Mouse (Mus musculus): ENCODE data around the gene Gm42417. TPM values are rescaled to one million over a fixed set of nuclear protein-coding genes. Genes with fewer than 3 reads are reported as not detected.

Gm42417 gene
- total and polyA plus RNA-seq, 3 experiments: 0.15 TPM; not detected in 2

DNA sequence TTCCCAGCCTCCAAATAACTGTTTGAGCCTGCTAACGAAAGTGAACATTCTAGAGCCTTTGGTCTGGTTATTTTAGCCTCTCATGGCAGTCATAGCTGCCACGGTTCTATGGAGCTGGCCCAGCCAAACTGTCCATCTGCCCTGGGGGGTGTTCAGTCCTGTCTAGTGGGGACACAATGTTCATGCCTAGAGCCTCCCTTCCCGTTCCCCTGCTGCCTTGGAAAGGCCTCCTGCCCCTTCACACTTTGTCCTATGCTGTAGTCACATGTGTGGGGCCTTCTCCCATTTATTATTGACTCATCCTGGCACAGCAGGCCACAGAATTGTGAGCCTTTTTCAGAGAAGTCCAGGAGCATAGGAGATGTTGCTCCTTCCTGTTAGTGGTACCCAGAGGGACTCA, 21.0 kb downstream of the Gm42417 start:
- Histone ChIP-seq H3K27me3 (ENCODE audit: insufficient read depth, low read length) (no peaks in the 10 kb centered on the region), H3K4me1 (ENCODE audit: insufficient read depth, low read depth, low read length) (peaks cover 49% of the 10 kb centered on the region), H3K36me3 (replicated peaks) (peaks cover 93% of the 10 kb centered on the region), H3K4me3 (ENCODE audit: low read depth, low read length) (no peak overlapping the region), H3K9me3 (replicated peaks) (no peaks in the 10 kb centered on the region)
- ATAC-seq (ENCODE audit: extremely low read depth, insufficient number of reproducible peaks, low FRiP score, poor library complexity, severe bottlenecking) (no peak), DNase-seq (ENCODE audit: low spot score) (no peak)
- TF ChIP-seq POLR2AphosphoS5 (IDR thresholded peaks at IDR 0.05; ENCODE audit: insufficient replicate concordance, low read depth, low read length): no peak
- TF ChIP-seq CTCF (IDR thresholded peaks at IDR 0.05; ENCODE audit: low read depth, low read length): no peak
- TF ChIP-seq GATA2 (IDR thresholded peaks at IDR 0.05; ENCODE audit: borderline replicate concordance, low read depth, low read length): no peak
- no peak for TF ChIP-seq GATA1 (IDR thresholded peaks at IDR 0.05; ENCODE audit: borderline replicate concordance, low read length)
- no peak for TF ChIP-seq TAL1 (conservative IDR thresholded peaks at IDR 0.05; ENCODE audit: low read depth, low read length)

DNA sequence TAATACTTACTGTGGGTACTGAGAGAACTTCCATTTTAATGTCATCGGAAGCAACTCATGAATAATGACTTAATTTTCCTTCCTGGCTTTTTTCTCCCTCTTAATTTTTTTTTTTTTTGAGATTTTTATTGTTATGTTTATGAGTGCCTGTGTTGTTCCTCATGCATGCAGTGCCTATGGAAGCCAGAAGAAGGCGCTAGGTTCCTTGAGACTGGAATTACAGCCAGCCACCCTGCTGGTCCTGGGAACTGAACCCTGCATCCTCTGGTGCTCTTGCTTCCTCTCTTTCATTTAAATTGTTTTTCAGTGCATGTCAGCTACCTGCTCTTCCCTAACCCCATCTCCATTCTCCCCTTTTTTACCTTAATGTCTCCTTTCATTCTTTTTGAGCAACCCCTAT, 25.5 kb downstream of the Gm42417 start:
- no peak for ATAC-seq (ENCODE audit: extremely low read depth, insufficient number of reproducible peaks, low FRiP score, poor library complexity, severe bottlenecking)
- DNase-seq (ENCODE audit: low spot score): no peak
- H3K4me3 ChIP-seq (ENCODE audit: low read depth, low read length): no peak overlapping the region; the same call in 1 of the 2 replicates
- peaks cover 52% of the 10 kb centered on the region for H3K36me3 ChIP-seq (replicated peaks)
- TF ChIP-seq GATA1 (IDR thresholded peaks at IDR 0.05; ENCODE audit: borderline replicate concordance, low read length) (no peak), CTCF (IDR thresholded peaks at IDR 0.05; ENCODE audit: low read depth, low read length) (peak; percentile 47)
- peaks cover 58% of the 10 kb centered on the region for H3K4me1 ChIP-seq (ENCODE audit: insufficient read depth, low read depth, low read length)
- no peaks in the 10 kb centered on the region for H3K27me3 ChIP-seq (ENCODE audit: insufficient read depth, low read length)
- no peaks in the 10 kb centered on the region for H3K9me3 ChIP-seq (replicated peaks)

DNA sequence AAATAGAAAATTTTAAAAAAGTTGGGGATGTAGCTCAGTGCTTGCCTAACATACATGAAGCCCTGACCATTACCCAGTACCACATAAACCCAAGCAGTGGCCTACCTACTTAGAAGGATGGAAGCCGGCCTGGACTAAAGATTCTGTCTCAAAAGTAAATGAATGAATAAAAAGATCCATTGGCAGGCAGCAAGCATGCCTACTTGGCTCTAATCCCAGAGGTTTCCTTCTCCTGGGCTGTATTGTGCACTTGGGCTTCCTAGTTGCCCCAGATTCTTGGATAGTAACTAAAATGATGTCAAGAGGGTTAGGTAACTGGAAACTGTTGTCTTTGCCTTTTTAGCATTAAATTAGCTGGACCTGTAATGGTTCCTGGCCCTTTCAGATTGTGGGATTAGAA, 25.9 kb downstream of the Gm42417 start:
- peak overlapping the region; percentile 84 for H3K4me3 ChIP-seq (ENCODE audit: low read depth, low read length)

DNA sequence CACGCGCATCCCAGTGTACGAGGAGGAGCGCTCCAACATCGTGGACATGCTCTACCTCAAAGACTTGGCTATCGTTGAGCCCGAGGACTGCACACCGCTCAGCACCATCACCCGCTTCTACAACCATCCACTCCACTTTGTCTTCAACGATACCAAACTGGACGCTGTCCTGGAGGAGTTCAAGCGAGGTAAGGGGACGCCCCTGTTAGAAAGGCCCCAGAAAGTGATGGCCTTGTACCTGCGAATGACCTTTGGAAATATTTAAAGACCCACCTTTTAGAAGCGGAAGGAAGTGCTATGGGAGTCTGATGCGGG, 26.3 kb downstream of the Gm42417 start:
- no peak for TF ChIP-seq POLR2AphosphoS5 (IDR thresholded peaks at IDR 0.05; ENCODE audit: insufficient replicate concordance, low read depth, low read length)
- Histone ChIP-seq H3K4me1 (ENCODE audit: insufficient read depth, low read depth, low read length) (peaks cover 55% of the 10 kb centered on the region), H3K9me3 (replicated peaks) (no peaks in the 10 kb centered on the region), H3K27me3 (ENCODE audit: insufficient read depth, low read length) (no peaks in the 10 kb centered on the region), H3K36me3 (replicated peaks) (peaks cover 44% of the 10 kb centered on the region), H3K4me3 (ENCODE audit: low read depth, low read length) (peak overlapping the region; percentile 84)
- no peak for DNase-seq (ENCODE audit: low spot score)
- no peak for ATAC-seq (ENCODE audit: extremely low read depth, insufficient number of reproducible peaks, low FRiP score, poor library complexity, severe bottlenecking)

More for the DNA sequence above, 25.9 kb downstream of the Gm42417 start:
- Histone ChIP-seq H3K27me3 (ENCODE audit: insufficient read depth, low read length) (no peaks in the 10 kb centered on the region), H3K9me3 (replicated peaks) (no peaks in the 10 kb centered on the region), H3K4me1 (ENCODE audit: insufficient read depth, low read depth, low read length) (peaks cover 55% of the 10 kb centered on the region), H3K36me3 (replicated peaks) (peaks cover 48% of the 10 kb centered on the region)
- ATAC-seq (ENCODE audit: extremely low read depth, insufficient number of reproducible peaks, low FRiP score, poor library complexity, severe bottlenecking) (no peak), DNase-seq (ENCODE audit: low spot score) (no peak)
- TF ChIP-seq TAL1 (conservative IDR thresholded peaks at IDR 0.05; ENCODE audit: low read depth, low read length): no peak

DNA sequence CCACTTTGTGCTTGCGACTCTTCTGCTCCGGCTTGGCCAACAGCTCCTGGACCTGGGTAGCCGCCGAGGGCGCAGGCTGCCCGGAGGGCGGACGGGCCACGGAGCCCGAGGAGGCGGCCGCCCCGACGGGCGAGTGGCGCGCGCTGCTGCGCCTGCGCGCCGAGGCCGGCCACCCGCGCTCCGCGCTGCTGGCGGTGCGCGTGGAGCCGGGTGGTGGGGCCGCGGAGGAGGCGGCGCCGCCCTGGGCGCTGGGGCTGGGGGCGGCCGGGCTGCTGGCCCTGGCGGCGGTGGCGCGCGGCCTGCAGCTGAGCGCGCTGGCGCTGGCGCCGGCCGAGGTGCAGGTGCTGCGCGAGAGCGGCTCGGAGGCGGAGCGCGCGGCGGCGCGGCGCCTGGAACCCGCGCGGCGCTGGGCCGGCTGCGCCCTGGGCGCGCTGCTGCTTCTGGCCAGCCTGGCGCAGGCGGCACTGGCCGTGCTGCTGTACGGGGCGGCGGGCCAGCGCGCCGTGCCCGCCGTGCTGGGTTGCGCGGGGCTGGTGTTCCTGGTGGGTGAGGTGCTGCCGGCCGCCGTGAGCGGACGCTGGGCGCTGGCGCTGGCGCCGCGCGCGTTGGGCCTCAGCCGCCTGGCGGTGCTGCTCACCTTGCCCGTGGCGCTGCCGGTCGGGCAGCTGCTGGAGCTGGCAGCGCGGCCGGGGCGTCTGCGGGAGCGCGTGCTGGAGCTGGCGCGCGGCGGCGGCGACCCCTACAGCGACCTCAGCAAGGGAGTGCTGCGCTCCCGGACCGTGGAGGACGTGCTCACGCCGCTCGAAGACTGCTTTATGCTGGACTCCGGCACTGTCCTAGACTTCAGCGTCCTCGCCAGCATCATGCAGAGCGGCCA, 26.9 kb downstream of the Gm42417 start:
- Histone ChIP-seq H3K36me3 (replicated peaks) (peaks cover 43% of the 10 kb centered on the region), H3K27me3 (ENCODE audit: insufficient read depth, low read length) (no peaks in the 10 kb centered on the region), H3K4me1 (ENCODE audit: insufficient read depth, low read depth, low read length) (peaks cover 57% of the 10 kb centered on the region), H3K9me3 (replicated peaks) (no peaks in the 10 kb centered on the region), H3K4me3 (ENCODE audit: low read depth, low read length) (peak overlapping the region; percentile 84)
- DNase-seq (ENCODE audit: low spot score) (peak; percentile 80), ATAC-seq (ENCODE audit: extremely low read depth, insufficient number of reproducible peaks, low FRiP score, poor library complexity, severe bottlenecking) (no peak)
- TF ChIP-seq TAL1 (conservative IDR thresholded peaks at IDR 0.05; ENCODE audit: low read depth, low read length): no peak
- no peak for TF ChIP-seq GATA1 (IDR thresholded peaks at IDR 0.05; ENCODE audit: borderline replicate concordance, low read length)
- no peak for TF ChIP-seq CTCF (IDR thresholded peaks at IDR 0.05; ENCODE audit: low read depth, low read length)
- no peak for TF ChIP-seq GATA2 (IDR thresholded peaks at IDR 0.05; ENCODE audit: borderline replicate concordance, low read depth, low read length)
- no peak; the same call in 1 of the 2 replicates for TF ChIP-seq POLR2AphosphoS5 (IDR thresholded peaks at IDR 0.05; ENCODE audit: insufficient replicate concordance, low read depth, low read length)

DNA sequence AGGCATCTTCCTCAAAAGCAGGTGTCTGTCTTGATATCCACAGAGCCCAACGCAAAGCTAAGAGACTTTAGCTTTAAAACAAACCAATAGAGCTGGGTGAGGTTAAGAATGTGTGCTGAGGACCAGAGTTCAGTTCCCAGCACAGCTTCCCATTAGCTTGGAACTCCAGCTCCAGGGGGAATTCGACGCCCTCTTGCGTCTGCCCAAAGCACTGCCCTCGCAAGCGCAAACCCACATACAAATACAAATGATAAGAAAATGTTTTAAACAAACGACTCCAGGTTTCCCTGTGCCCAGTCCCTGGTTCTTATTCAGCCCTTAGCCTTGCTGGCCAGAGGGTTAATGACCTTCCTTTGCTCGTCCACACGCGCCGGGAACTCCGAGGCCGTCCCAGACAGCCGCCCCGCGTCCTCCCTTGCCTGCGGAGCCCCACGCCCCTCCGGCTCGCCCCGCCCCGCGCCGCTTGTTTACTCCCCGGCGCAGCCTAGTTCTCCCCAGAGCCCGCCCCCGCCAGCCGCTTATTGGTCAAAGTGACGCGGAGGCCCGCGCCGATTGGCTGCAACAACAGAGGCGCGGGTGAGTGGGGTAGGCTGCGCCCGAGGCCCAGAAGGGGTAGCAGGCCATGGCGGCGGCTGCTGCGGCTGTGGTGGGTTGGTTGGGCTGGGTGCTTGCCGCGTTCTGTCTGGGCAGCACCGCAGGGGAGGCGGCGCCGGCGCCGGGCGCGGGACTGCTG, 27.8 kb downstream of the Gm42417 start, which contains the start of gene Cnnm3:
Gene Cnnm3 (plus strand): TSS at position 579 of the 733 bp plus-strand sequence.
- DNase-seq (ENCODE audit: low spot score): peak; percentile 100
- no peaks in the 10 kb centered on the region for H3K9me3 ChIP-seq (replicated peaks)
- peak; percentile 99 for ATAC-seq (ENCODE audit: extremely low read depth, insufficient number of reproducible peaks, low FRiP score, poor library complexity, severe bottlenecking)
- peak within 1 kb of the TSS; percentile 84 for H3K4me3 ChIP-seq (ENCODE audit: low read depth, low read length)
- H3K4me1 ChIP-seq (ENCODE audit: insufficient read depth, low read depth, low read length): peaks cover 52% of the 10 kb centered on the region
- TF ChIP-seq TAL1 (conservative IDR thresholded peaks at IDR 0.05; ENCODE audit: low read depth, low read length) (no peak), GATA1 (IDR thresholded peaks at IDR 0.05; ENCODE audit: borderline replicate concordance, low read length) (no peak), CTCF (IDR thresholded peaks at IDR 0.05; ENCODE audit: low read depth, low read length) (peak; percentile 37; the same call in 1 of the 2 replicates), POLR2AphosphoS5 (IDR thresholded peaks at IDR 0.05; ENCODE audit: insufficient replicate concordance, low read depth, low read length) (no peak), GATA2 (IDR thresholded peaks at IDR 0.05; ENCODE audit: borderline replicate concordance, low read depth, low read length) (no peak)
- peaks cover 41% of the 10 kb centered on the region for H3K36me3 ChIP-seq (replicated peaks)
- H3K27me3 ChIP-seq (ENCODE audit: insufficient read depth, low read length): no peaks in the 10 kb centered on the region
